Mouse (Mus musculus) sigmoid colon, adult 10 weeks (tissue): ENCODE measurements around the gene Pdk4. TPM values are rescaled to one million over a fixed set of nuclear protein-coding genes. Genes with fewer than 3 reads are reported as not detected.

Source experiments
- polyA plus RNA-seq: library from polyadenylated mRNA; stranded (reverse); fragments of 350-450 nt; fragmentation: Illumina TruSeq; extraction: RNeasy Lipid Tissue Mini Kit (QIAGEN cat#74804); gene quantifications from one replicate; pipeline ENCODE4 v1.2.3, GENCODE M21; 2014; ENCODE audit warnings: low read depth, low replicate concordance

Pdk4 gene
- polyA plus RNA-seq = 13.3 TPM

DNA sequence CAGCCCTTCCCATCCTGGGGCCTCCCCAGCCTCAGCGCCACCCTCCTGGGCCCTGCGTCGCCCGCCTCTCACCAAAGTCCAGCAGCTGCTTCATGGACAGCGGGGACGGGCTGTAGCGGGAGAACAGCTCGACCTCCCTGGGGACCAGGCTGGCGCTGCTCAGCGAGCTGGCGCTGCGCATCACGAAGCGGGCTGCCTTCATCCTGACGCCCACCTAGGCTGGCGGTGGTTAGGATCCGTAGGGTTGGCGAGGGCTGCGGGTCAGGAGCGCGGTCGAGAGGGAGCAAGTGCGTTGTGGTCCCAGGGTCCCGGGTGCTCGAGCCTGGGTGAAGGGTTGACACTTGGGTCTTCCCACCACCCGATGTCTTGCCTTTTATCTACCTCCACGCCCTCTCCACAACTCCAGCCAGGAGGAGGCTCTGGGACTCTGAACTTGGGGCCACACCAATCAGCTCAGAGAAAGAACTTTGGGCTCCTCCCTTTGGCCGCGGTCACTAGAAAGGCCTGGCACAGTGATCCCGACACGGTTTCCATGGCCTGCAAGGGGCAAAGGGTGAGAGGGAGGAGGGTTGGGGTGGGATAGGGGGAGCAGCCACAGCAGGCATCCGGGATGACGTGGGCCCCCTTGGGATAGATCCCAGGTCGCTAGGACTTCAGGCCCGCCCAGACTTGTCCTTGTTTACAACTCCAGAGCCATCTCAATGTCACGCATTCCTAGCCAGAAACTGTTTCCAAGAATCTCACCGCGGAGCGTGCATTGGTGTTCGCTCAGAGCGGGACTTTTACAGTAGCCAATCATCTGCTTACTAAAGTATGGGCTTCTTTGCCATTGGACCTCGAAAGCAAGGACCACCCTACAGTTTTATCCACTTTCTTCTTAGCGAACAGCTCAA, at the start of gene Pdk4:
Pdk4 (minus strand) TSS at position 349 of the 893 bp plus-strand sequence.

Other genes starting within 250 kb of the Pdk4 start
- 153 TPM for gene Pon3, start 240.0 kb downstream of the Pdk4 start, polyA plus RNA-seq
- gene Pon2, start 197.9 kb downstream of the Pdk4 start, polyA plus RNA-seq = 203 TPM
- gene Asb4, start 112.9 kb downstream of the Pdk4 start, polyA plus RNA-seq = 1.5 TPM
- 0.82 TPM for gene Dync1i1, start 229.3 kb upstream of the Pdk4 start, polyA plus RNA-seq